In the genomic region with DNA sequence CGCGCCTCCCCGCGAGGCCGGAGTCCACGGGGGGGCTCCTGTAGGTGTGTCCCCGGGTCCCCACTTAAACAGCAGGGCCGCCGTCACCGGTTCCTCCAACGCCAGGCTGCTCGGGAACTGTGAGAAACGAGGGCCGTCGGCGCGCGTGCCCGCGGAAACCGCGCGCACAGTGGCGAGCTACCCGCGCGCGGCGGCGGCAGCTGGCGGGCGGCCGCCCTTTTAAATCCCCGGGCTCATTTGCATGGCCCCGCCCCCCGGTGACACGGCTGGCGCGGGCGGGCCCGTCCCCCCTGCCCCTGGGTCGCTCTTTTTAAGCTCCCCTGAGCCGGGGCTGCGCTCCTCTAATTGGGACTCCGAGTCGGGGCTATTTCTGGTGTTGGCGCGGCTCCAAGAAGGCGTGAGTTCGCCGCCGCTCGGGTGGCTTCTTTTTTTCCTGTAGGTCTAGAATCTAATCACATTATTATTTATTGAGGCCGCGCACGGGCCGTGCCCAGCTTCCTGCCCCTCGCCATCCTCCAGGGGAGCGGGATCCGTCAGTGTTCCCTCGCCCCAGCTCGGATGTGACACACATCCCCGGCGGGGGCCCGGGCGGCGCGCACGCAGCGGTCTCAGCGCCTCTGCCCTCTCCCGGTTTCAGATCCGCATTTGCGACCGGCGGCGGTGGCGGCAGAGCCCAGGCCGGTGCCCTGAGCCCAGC, we compare ENCODE assay signal across 8 mouse cellular contexts. TPM values are rescaled to one million over a fixed set of nuclear protein-coding genes. Genes with fewer than 3 reads are reported as not detected.
DNase-seq lines count a peak whose midpoint lies in the region; ATAC-seq and TF ChIP-seq lines count a peak whose summit lies in the region.

A gene (plus strand): TSS at position 183 of the 697 bp plus-strand sequence.

- H3K27me3 ChIP-seq in embryonic facial prominence, embryonic 15.5 days = no peaks in the 10 kb centered on the region
- H3K27me3 ChIP-seq in kidney, embryonic 14.5 days (ENCODE audit: control insufficient read depth, insufficient read depth, low read length) = no peaks in the 10 kb centered on the region
- H3K27me3 ChIP-seq in liver, embryonic 12.5 days (replicated peaks) = no peaks in the 10 kb centered on the region
- H3K27me3 ChIP-seq in stomach, embryonic 16.5 days (ENCODE audit: control insufficient read depth, insufficient read depth, low read length) = no peaks in the 10 kb centered on the region

- peak; percentile 84 to 85 for DNase-seq in heart, adult 9 months (ENCODE audit: low spot score in 2 of 2)
- DNase-seq in naive thymus-derived CD4-positive, alpha-beta T cell, adult 2 months (ENCODE audit: low read depth) = peak; percentile 94

- ATAC-seq in CD4-positive, CD25-positive, alpha-beta regulatory T cell, adult 4 months = peak; percentile 74
- ATAC-seq in embryonic facial prominence, embryonic 15.5 days (ENCODE audit: insufficient number of reproducible peaks, low FRiP score, low TSS enrichment, low read depth) = peak; percentile 75
- peak; percentile 63 for ATAC-seq in kidney, embryonic 14.5 days (ENCODE audit: low FRiP score, low TSS enrichment)
- ATAC-seq in liver, embryonic 12.5 days = peak; percentile 72
- peak; percentile 75 for ATAC-seq in stomach, embryonic 16.5 days (ENCODE audit: insufficient read depth, low FRiP score)

- H3K9ac ChIP-seq in embryonic facial prominence, embryonic 15.5 days = peak within 1 kb of the TSS; percentile 50
- peak within 1 kb of the TSS; percentile 92 for H3K9ac ChIP-seq in kidney, embryonic 14.5 days (ENCODE audit: low read depth, low read length)
- H3K9ac ChIP-seq in liver, embryonic 12.5 days = peak within 1 kb of the TSS; percentile 98
- peak within 1 kb of the TSS; percentile 87 for H3K9ac ChIP-seq in stomach, embryonic 16.5 days (ENCODE audit: low read length)

- H3K4me3 ChIP-seq in bone marrow macrophage, adult 2 months (ENCODE audit: insufficient read depth, low read length) = peak within 1 kb of the TSS; percentile 89
- H3K4me3 ChIP-seq in embryonic facial prominence, embryonic 15.5 days (replicated peaks) = peak within 1 kb of the TSS; percentile 63
- H3K4me3 ChIP-seq in kidney, embryonic 14.5 days (ENCODE audit: low read length) = peak within 1 kb of the TSS; percentile 80
- peak within 1 kb of the TSS; percentile 91 for H3K4me3 ChIP-seq in liver, embryonic 12.5 days
- peak within 1 kb of the TSS; percentile 68 for H3K4me3 ChIP-seq in stomach, embryonic 16.5 days (replicated peaks; ENCODE audit: low read length)

- H3K27ac ChIP-seq in bone marrow macrophage, adult 2 months (ENCODE audit: insufficient read depth, low read depth, low read length) = peak within 1 kb of the TSS; percentile 94
- H3K27ac ChIP-seq in embryonic facial prominence, embryonic 15.5 days (replicated peaks) = peak within 1 kb of the TSS; percentile 94
- peak within 1 kb of the TSS; percentile 97 for H3K27ac ChIP-seq in kidney, embryonic 14.5 days (ENCODE audit: low read depth, low read length)
- H3K27ac ChIP-seq in liver, embryonic 12.5 days = peak within 1 kb of the TSS; percentile 96
- H3K27ac ChIP-seq in stomach, embryonic 16.5 days (ENCODE audit: low read length) = peak within 1 kb of the TSS; percentile 94

- under 1% methylated on average over 79 of the region's 79 CpGs for WGBS in embryonic facial prominence, embryonic 15.5 days
- under 1% methylated on average over 68 of the region's 79 CpGs for WGBS in kidney, embryonic 14.5 days
- under 1% methylated on average over 79 of the region's 79 CpGs for WGBS in liver, embryonic 12.5 days (ENCODE audit: insufficient replicate concordance)
- WGBS in stomach, embryonic 16.5 days = under 1% methylated on average over 79 of the region's 79 CpGs

- H3K4me2 ChIP-seq in embryonic facial prominence, embryonic 15.5 days (replicated peaks) = peak within 1 kb of the TSS; percentile 70
- H3K4me2 ChIP-seq in kidney, embryonic 14.5 days (replicated peaks; ENCODE audit: low read depth, low read length) = peak within 1 kb of the TSS; percentile 84
- peak within 1 kb of the TSS; percentile 96 for H3K4me2 ChIP-seq in liver, embryonic 12.5 days
- H3K4me2 ChIP-seq in stomach, embryonic 16.5 days (ENCODE audit: low read depth, low read length) = peak within 1 kb of the TSS; percentile 81

- TF ChIP-seq CTCF in bone marrow macrophage, adult 2 months (IDR thresholded peaks at IDR 0.05; ENCODE audit: low read depth, low read length) = no peak

- H3K4me1 ChIP-seq in bone marrow macrophage, adult 2 months (ENCODE audit: control insufficient read depth, insufficient read depth, low read length) = peaks cover 42% of the 10 kb centered on the region
- peaks cover 39% of the 10 kb centered on the region for H3K4me1 ChIP-seq in embryonic facial prominence, embryonic 15.5 days
- peaks cover 25% of the 10 kb centered on the region for H3K4me1 ChIP-seq in kidney, embryonic 14.5 days (ENCODE audit: control insufficient read depth, insufficient read depth, low read length)
- peaks cover 93% of the 10 kb centered on the region for H3K4me1 ChIP-seq in liver, embryonic 12.5 days
- peaks cover 9% of the 10 kb centered on the region; the same call in 1 of the 2 replicates for H3K4me1 ChIP-seq in stomach, embryonic 16.5 days (ENCODE audit: control insufficient read depth, insufficient read depth, low read length)

- TF ChIP-seq POLR2A in bone marrow macrophage, adult 2 months (IDR thresholded peaks at IDR 0.05; ENCODE audit: borderline replicate concordance, low read depth, low read length) = peak; percentile 91; the same call in 1 of the 2 replicates

- peaks cover 1% of the 10 kb centered on the region; the same call in 1 of the 2 replicates for H3K36me3 ChIP-seq in embryonic facial prominence, embryonic 15.5 days
- H3K36me3 ChIP-seq in kidney, embryonic 14.5 days (ENCODE audit: control insufficient read depth, insufficient read depth, low read length) = peaks cover 14% of the 10 kb centered on the region; the same call in 1 of the 2 replicates
- H3K36me3 ChIP-seq in liver, embryonic 12.5 days = peaks cover 24% of the 10 kb centered on the region
- H3K36me3 ChIP-seq in stomach, embryonic 16.5 days (ENCODE audit: control insufficient read depth, insufficient read depth, low read length) = no peaks in the 10 kb centered on the region

- H3K9me3 ChIP-seq in embryonic facial prominence, embryonic 15.5 days (replicated peaks) = no peaks in the 10 kb centered on the region
- no peaks in the 10 kb centered on the region for H3K9me3 ChIP-seq in kidney, embryonic 14.5 days (ENCODE audit: control insufficient read depth, low read length)
- no peaks in the 10 kb centered on the region for H3K9me3 ChIP-seq in liver, embryonic 12.5 days (replicated peaks)
- no peaks in the 10 kb centered on the region for H3K9me3 ChIP-seq in stomach, embryonic 16.5 days (replicated peaks; ENCODE audit: control insufficient read depth, low read length)

RNA-seq across cellular contexts. Expression of the gene that starts here (rescaled TPM):
- polyA plus RNA-seq in CD4-positive, CD25-positive, alpha-beta regulatory T cell, adult 4 months (2017; shearing (Covaris generic)) = 10 to 100 TPM; 82.7 to 84.0 TPM
- 151 and 159 TPM in 2 replicates for polyA plus RNA-seq in bone marrow macrophage, adult 2 months (2012; ENCODE audit: insufficient read depth, insufficient read length, missing spikeins)
- polyA plus RNA-seq in embryonic facial prominence, embryonic 15.5 days (2015; fragmentation: Nextera tagmentation; extraction: Ambion mirVana) = 185 and 195 TPM in 2 replicates
- 351 and 355 TPM in 2 replicates for polyA plus RNA-seq in kidney, embryonic 14.5 days (2014; fragmentation: Nextera tagmentation; extraction: Ambion mirVana)
- 295 and 306 TPM in 2 replicates for polyA plus RNA-seq in liver, embryonic 12.5 days (2016; fragmentation: Nextera tagmentation; extraction: Ambion mirVana)
- 163 and 171 TPM in 2 replicates for polyA plus RNA-seq in stomach, embryonic 16.5 days (2015; fragmentation: Nextera tagmentation; extraction: Ambion mirVana)

Comparison
In these comparisons a context has a peak if more than half of its experiments do, and no peak if none do; other contexts are left out.
1. Peak in every context shown above with its lines: DNase-seq, ATAC-seq, H3K4me3 ChIP-seq and H3K27ac ChIP-seq.